Mouse (Mus musculus) layer of hippocampus, adult 9-10 months (tissue): Measurements from ENCODE around the gene Lrrc8d.

Source experiments
- DNase-seq: peaks from one replicate; pipeline ENCODE4 v3.0.0; 2022; ENCODE audit warnings: low spot score

Gene Lrrc8d

DNA sequence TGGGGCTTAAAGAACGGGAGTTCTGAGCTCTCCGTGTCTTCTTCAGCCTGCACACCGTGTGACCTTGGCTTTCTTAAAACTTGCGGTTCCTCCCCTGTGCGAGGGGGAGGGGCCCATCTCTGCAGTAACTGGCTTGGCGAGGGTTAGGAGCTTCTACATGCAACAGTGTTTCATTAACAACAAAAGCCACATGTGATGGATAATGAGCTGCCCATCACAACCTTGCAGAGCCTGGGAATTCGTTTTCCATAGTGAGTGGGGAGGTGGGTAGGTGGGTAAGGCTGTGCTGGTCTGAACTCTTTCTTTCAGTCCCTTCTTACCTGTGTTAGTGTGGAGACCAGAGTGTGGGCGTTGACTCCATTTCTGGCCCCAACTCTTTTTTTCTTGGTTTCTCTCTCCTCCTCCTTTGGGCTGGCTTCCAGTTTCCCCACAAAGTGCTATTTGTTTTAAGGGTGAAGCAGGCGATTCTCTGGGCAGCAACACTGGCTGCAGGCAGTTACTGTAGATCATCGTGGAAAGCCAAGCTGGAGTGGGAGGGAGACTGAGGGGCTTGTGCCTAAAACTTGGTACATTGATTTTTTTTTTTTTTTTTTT lies 15.9 kb downstream of the Lrrc8d start:
- DNase-seq: no peak

DNA sequence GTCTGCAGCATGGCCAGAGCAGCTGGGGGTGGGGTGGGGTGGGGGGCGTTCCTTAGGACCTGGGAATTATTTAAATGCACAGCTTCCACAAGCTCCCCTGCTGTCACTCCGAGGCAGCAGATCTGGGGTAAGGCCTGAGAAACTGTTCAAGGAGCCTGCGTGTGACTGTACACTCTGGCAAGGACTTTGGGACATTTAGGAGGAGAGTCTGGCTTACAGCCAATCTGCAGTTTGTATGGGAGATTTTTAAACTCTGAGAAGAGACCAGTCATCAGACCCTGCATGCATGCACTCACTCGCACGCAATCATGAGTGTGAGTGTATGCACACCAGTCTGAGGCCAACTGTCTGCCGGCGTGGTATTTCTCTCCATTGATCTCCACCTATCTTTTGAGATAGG lies 17.5 kb downstream of the Lrrc8d start:
- no peak for DNase-seq

DNA sequence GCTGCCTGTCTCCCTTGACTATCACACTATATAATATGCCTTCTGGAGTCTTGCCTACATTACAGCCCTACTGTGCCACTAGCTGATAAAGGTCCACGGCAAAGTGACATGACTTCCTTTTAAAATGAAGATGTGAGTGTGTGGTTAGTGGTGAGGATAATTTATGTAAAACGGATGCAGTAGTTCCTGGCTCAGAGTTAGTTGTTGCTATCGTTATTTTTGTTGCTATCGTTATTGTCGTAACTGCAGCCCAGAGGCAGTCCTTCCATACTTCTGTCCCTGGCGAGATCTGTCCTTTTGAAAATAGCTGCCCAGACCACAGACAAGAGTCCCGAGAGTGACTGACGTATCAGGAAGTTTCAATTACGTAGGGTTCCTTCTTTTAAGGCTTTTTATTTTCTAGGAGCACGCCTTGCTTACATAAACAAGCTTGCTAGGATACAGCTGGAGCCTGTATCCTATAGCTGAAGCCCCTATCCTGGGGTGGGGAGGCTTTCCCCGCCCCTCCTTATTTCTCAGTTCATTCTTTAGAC lies 18.4 kb downstream of the Lrrc8d start:
- no peak for DNase-seq

DNA sequence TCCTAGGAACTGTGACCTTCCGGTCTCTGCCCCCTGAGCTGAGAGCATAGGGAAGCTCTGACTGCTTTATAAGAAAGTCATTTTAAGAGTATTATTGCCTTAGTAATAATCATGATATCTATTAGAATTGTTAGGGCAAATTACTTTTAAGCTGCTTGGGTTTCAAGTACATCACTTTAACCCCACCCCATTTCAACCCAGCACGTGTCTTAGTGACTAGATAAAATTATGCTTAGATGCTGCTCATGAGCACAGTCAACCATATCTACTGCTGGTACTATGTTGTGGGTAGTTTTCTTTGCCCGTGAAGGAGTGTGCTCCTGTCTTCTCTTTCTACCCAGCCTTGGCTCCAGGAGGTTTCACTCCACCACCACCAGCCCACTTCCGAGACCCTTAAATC lies 21.5 kb downstream of the Lrrc8d start:
- DNase-seq: no peak

DNA sequence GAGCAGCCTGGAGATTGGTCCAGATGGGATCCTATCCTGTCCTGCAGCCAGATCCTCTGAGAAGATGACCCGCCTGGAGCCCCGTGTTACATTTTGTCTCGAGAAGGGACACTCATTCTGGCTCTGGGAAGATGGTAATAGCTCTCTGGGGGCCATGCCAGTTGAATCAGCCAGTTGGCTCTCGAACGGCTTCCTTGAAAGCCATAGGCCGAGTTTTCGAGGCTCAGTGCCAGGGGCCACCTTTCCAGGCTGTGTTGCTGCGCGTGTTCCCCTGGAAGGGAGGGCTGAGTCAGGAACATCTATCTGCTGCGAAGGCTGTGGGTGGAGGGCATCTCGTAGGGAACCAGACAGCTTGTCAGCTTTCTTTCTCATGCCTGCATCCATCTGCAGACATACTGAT lies 23.0 kb downstream of the Lrrc8d start:
- DNase-seq: no peak

DNA sequence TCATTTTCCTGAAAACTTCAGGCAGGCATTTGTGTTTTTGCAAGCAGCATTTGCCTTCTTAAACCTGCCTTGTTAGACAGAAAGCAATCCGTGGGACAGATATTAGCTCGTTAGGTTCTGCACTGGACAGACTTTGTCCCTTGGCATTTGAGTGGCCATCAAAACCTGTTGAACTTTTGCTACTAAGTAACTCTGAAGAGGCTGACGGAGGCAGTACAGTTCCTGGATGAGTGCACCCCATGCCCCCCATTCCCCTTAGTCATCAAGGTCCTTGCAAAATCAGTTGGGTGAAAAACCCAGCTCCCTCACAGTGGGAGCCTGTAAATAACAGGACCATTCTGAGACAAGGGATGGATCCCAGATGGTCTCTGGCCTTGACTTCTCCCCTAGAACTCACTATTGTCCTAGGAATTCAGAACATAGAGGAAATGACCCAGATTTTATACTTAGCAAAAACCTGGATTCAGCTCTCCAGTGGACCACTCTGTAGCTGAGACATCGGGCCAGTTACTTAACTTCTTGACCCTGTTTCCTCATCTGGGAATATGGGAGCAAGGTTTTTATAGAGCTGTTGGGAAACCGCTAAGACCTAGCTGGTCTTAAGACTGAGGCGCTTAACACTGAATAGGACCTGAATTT lies 30.5 kb downstream of the Lrrc8d start:
- DNase-seq: no peak

DNA sequence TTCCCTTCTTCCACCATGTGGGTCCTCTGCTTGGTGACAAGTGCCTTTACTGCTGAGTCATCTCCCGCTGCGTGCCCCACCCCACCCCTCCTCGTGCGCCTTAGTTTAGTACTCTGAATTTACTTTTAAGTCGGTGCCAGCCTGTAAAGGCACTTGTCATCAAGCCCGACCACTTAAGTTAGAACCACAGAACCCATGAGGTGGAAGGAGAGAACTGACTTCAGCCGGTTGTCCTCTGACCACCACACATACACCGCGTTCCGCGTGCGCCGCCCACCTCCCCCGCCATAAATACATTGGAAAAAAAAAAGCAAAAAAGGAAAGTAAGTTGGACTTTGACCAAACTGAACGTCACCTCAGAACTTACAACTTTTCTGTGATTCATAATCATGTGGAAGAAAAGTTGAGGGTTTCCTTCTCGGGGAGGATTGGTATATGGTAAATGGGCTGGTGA lies 31.4 kb downstream of the Lrrc8d start:
- DNase-seq: no peak

DNA sequence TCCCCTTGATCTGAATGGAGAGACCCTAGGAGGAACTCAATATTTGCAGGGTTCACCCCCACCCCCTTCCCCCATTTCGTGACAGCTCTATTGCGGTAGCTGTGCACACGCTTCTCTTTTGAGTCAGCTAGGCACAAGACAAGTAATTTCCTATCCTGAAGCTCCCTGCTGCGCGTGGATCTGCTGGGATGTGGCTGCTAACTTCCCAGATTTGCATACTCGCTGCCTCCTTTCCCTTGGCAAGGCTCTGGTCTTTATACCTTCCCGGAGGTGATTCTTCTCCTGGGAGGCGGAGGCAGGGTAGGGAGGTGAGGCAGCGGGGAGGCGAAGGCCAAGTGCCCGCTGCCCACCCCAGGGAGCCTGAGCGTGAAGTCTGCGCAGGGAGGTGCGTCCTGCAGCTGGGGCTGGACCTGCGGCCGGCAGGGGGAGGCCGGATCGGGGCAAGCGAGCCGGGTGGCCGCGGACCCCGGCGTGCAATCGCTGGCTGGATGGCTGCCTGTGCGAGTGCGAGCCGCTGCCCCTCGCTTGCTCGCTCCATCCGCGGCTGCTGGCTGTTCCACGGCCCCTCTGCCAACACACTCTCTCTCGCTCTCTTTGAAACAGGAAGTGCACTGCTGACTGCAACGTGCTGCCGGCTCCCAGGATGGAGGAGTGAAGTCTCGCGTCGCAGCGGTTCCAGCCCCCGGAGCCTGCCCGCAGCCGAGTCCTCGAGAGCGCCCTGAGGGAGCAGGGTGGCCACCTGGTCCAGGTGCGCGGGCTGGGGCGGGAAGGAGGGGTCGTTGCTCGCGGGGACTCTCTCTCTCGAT lies 32.1 kb downstream of the Lrrc8d start:
- no peak for DNase-seq

DNA sequence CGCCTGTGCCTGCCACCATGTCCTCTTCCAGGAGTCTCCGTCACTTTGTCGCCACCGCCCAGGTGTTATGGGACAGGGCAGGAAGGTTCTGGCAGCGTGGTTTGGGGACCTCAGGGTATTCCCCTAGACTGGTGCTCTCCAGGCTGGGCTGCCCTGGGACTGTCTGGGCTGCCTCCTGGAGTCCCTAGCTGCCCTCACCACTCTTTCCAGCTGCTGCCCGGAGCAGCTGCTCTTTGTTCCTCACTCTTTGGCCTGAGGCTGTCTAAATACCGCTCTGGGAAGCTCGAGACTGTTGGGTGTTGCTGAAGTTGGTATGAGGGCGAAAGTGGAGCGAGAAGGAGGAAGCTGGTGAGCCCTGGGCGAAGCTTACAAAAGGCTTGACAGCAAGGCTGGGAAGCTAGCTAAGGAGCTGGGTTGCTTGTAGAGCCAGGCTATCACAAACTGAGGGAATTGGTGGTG lies 32.7 kb downstream of the Lrrc8d start:
- DNase-seq: no peak

DNA sequence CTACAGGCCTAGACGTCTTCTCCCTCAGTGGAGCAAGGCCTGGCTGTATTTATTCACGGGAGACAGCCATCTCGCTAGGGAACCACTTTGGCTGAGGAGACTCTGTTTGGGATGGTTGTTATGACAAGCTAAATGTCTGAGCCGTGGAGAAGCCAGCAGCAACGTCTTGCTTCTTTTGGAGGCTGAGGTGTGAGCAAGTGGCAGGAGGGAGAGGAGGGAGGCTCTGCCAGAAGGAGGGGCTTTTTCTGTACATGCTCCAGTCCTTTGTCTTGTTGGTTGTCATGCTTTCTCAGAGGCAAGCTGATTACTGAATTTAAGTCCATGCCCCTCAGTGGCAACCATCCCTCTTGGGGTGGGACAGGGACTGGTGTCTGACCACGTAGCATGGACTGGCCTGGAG lies 33.5 kb downstream of the Lrrc8d start:
- DNase-seq: no peak

DNA sequence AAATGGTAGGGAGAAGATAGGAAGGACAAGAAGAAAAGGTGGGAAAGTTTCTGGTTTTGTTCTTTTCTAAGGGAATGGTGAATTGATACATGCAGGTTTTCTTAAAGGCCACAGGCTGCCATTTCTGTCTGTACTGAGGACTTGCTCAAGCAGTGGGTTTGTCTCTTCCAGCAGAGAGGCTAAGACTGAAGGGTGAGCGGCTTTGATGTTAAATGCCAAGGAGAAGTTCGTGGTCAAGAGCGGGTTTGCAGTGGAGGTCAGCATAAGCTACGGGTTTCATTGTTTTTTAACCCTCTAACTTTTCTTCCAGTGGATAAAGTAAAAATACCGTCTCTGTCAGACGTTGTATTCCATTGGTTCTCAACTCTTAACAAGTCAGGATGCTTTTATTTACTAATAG lies 36.6 kb downstream of the Lrrc8d start:
- DNase-seq: no peak

DNA sequence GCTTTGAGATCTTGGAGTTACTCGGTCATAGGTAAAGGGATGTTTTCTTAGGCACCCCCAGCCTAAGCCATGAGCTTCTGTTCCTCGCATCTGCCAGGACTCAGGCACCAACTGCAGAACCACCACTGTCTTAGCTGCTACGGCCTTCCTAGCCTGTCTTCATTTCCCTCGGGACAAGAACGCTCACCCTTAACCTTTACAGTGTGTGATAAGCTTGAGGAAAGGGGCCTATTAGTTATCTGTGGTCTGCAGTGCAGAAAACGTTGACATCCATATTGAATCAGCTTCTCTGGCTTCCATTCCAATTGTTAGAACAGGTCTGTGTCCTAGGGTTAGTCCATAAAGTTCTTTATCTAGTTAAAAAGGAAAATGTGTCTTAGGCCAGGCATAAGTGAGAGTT lies 37.4 kb downstream of the Lrrc8d start:
- no peak for DNase-seq

DNA sequence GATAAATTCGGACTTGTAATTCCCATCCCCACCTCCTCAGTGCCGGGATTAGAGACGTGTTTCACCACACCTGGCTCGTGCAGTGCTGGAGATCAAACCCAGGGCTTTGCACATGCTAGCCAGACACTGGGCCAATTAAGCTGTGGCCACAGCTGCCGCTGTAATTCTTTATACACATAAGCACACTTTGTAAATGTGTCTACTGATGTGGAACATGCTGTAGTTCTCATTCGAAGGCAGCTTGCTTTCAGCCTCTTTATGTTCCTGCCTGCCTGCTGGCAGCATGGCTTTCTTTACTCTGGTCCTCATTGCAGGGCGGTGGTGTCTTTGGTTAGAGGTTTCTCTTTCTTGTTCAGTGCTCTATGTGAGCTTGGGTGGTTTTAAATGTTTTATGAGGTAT lies 40.7 kb downstream of the Lrrc8d start:
- no peak for DNase-seq

DNA sequence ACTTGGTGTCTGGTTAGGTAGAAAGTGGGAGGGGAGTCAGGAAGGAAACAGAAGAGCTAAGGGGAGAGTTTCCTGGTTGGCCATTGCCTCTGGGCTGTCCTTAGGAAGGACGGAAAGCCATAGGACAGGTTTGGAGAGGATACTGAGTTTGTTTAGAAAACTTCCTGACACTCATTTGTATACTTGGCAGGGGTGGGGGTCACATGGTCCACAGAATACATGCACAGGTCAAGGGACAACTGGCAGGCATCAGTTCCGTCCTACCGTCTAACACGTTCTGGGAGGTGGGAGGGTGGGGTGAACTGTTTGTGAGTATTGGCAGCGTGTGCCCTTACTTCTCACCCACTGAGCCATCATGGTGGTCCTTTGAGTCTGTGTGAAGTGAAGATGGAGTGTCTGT lies 42.9 kb downstream of the Lrrc8d start:
- no peak for DNase-seq

DNA sequence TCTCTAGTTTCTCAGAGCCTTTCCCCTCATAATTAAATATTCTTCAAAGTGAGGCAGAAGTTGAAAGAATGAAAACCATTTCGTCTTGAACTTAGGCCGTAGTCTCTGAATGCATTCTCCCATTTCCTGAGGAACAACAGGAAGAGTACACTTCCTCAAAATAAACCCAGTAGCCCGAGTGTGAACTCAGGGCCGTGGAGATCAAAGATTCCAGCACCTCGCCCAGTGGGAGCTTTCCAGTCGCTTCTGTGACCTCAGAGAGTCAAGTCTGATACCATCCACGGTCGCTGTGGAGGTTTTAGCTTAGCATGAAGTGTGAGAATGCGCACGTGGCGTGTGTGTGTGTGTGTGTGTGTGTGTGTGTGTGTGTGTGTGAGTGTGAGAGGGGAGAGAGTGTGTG lies 45.6 kb downstream of the Lrrc8d start:
- DNase-seq: no peak

DNA sequence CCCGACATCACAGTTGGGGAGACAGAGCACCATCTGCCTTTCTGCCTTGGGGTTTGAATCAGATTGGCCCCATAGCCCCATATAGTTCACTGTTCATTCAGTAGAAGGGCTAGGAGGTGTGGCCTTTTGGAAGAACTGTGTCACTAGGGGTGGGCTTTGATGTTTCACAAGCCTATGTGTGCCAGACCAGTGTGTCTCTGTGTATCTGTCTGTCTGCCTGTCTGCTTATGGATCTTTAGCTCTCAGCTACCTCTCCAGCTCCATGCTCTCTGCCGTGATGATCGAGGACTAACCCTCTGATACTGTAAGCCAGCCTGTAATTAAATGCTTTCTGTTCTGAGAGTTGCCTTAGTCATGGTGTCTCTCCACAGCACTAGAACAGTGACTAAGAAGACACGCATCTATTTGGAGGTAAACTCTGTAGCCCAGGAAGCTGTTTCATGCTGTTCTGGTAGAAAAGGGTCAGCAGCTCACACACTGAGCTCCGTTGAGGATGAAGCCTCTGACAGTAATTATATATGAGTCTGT lies 46.2 kb downstream of the Lrrc8d start:
- DNase-seq: no peak

DNA sequence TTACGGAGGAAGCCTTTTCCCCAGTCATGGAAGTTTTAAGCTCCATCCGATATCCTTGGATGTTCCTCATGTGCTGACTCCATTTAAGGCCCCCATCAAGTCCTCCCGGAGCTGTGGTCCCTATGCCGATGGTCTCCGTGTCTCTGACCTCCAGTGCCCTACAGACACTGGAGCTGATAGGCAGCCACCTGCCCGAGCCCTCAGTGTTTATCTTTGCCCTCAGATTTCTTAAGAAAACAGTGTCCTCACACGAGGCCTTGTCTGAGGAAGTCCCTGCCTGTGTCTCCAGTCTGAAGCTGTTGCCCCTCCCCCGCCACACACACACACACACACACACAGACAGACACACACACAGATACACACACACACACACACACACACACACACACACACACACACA lies 55.0 kb downstream of the Lrrc8d start:
- DNase-seq: no peak

DNA sequence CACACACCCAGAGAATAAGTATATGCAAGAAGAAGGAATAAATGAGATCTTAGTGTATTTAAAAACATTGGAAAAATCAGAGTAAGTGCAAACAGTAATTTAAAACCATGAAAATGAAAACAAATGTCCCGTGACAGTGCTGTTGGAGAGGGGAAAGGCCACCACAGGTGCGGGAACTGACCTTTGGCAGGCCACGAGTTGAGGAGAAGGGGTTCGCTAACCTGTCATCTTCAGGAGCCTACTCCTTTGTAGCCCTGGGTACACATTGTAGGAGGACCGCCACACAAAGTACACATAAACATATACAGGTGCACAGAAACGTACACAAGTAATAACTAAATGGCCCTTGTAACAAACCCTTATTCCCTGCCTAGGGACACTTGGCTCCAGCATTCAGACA lies 55.7 kb downstream of the Lrrc8d start:
- no peak for DNase-seq

DNA sequence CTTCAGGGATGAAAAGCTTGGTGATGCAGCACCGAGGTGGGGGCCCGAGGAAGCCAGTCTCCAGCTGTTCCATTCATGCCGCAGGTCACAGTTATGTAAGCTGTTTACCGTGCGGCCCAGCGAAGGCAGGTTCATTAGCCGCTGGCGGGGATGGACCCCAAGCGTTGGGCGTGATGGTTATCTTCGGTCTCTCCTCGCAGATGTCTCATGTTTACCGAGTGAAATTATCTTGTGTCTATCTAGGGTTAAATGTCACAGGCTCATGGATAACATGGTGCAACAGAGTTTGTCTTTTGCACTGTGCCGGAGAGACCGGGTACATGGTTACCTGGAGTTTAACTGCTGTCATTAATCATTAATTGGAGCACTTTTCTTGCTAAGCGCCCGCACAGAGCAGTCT lies 58.2 kb downstream of the Lrrc8d start:
- no peak for DNase-seq

DNA sequence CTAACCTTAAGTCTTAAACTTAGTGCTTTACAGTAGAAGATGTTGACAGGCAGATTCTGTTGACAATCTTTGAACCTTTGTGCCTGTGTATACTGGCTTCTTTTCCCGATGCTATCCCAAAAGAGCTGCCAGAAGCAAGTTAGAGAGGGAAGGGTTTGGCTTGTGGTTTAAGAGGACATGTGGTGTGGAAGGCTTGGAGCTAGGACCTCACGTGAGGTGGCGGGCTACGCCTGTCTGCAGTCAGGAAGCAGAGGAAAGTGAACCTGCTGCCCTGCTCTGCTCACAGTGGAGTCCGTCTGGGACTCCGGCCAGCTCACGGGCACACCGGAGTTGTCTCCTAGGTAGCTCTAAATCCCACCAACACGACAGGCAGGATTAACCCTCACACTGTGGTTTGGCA lies 59.1 kb downstream of the Lrrc8d start:
- DNase-seq: no peak

DNA sequence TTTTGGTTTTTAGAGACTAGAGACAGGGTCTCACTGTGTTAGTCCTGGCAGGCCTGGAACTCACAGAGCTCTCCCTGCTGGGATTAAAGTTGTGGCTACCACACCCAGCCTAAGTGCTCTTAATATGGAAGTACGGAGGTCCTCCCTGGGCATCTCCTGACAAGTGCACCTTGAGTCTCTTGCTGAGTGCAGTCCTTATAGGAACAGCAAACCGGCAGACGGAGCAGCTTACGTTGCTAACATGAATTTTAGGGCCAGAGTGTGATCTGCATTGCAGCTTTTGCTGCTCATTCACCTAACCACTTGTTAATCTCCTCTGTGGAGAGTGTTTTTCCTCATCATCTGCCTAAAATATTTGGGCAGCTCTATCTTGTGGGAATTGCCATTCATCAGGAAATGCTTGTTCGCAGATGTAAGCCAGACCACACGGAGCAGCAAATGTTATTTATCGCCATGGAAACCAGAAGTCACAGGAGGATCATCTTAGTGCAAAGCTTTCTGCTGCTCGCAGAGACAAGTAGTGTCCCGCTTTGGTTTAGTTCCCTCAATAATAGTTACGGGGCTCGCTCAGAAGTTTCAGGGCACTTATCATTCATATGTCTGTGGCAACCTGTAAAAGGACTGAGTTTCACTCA lies 62.2 kb downstream of the Lrrc8d start:
- no peak for DNase-seq

DNA sequence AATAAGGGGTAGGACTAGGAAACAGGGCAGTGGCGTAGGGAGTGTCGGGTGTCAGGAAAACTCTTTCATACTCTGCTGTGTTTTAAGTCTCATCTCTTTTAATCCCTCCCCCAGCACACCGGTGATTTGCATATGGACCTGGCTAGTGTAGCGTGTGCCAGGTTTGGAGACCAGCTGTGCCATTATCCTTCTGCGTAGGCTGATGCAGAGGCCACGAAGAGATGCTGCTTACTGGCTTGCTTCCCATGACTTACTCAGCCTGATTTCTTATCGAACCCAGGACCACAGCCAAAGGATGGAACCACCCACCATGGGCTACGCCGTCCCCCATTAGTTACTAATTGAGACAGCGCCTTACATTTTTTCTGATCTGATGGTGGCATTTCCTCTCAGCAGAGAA lies 64.6 kb downstream of the Lrrc8d start:
- no peak for DNase-seq
